Mouse (Mus musculus): ENCODE measurements at regions not wholly inside any gene's neighbourhood (a gene's known extent, or its start where the extent isn't known, plus 50 kb on each side); places are given as distances from the start of the nearest gene placed in this dataset.

GRCm38 (mm10) chr11:8213130-8213529, 451.2 kb downstream of the Tns3 start:
- 96% methylated on average over 3 of the region's 3 CpGs for WGBS
- Histone ChIP-seq H3K4me3 (ENCODE audit: extremely low read depth, insufficient read depth, insufficient read length) (no peak overlapping the region), H3K27ac (ENCODE audit: insufficient read depth, low read length) (no peak overlapping the region), H3K27me3 (ENCODE audit: control insufficient read depth, insufficient read depth, low read length) (no peaks in the 10 kb centered on the region), H3K4me1 (ENCODE audit: control insufficient read depth, insufficient read depth, insufficient read length) (no peaks in the 10 kb centered on the region), H3K36me3 (ENCODE audit: control insufficient read depth, insufficient read depth, low read length) (no peaks in the 10 kb centered on the region)
- DNase-seq (ENCODE audit: low read depth in 1 of 2, low spot score in 2 of 2) = no peak
- TF ChIP-seq POLR2A (IDR thresholded peaks at IDR 0.05; ENCODE audit: low read depth, low read length) (no peak), CTCF (IDR thresholded peaks at IDR 0.05; ENCODE audit: extremely low read depth, insufficient read depth, insufficient read length, insufficient replicate concordance) (no peak)

- no peaks in the 10 kb centered on the region for H3K27me3 ChIP-seq (ENCODE audit: control insufficient read depth, insufficient read depth, low read length)
- 85% methylated on average over 4 of the region's 4 CpGs for WGBS
- no peak for DNase-seq (ENCODE audit: low read depth in 1 of 2, low spot score in 2 of 2)
- H3K27ac ChIP-seq (ENCODE audit: insufficient read depth, low read length) = no peak overlapping the region
- no peaks in the 10 kb centered on the region for H3K36me3 ChIP-seq (ENCODE audit: control insufficient read depth, insufficient read depth, low read length)
- H3K4me3 ChIP-seq (ENCODE audit: extremely low read depth, insufficient read depth, insufficient read length) = no peak overlapping the region
- no peak for TF ChIP-seq POLR2A (IDR thresholded peaks at IDR 0.05; ENCODE audit: low read depth, low read length)
- TF ChIP-seq CTCF (IDR thresholded peaks at IDR 0.05; ENCODE audit: extremely low read depth, insufficient read depth, insufficient read length, insufficient replicate concordance) = no peak
- no peaks in the 10 kb centered on the region for H3K4me1 ChIP-seq (ENCODE audit: control insufficient read depth, insufficient read depth, insufficient read length)
Observed at GRCm38 (mm10) chr11:8212714-8213113, 451.6 kb downstream of the Tns3 start.

DNA sequence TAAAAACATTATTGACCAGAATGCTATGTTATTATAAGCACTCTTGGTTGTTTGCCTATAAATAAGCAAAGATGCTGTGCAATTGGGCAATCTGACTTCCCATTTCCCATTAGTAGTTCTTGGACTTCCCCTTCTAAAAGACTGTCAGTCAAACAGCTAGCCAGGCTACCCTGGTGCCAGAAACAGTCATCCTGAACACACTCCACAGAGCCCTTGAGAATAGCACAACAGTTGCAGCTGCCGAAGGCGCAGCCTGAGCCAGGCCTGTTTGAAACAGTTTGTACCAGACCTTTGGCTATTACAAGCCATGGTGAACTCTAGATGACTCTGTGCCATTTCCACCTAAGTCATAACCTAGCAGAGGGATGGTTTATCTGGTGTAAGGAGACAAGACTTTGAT, 455.3 kb downstream of the Tns3 start:
- Histone ChIP-seq H3K4me1 (ENCODE audit: control insufficient read depth, insufficient read depth, insufficient read length) (no peaks in the 10 kb centered on the region), H3K4me3 (ENCODE audit: extremely low read depth, insufficient read depth, insufficient read length) (no peak overlapping the region), H3K27me3 (ENCODE audit: control insufficient read depth, insufficient read depth, low read length) (no peaks in the 10 kb centered on the region), H3K36me3 (ENCODE audit: control insufficient read depth, insufficient read depth, low read length) (no peaks in the 10 kb centered on the region), H3K27ac (ENCODE audit: insufficient read depth, low read length) (peak overlapping the region; percentile 41; the same call in 1 of the 2 replicates)
- DNase-seq (ENCODE audit: low read depth in 1 of 2, low spot score in 2 of 2) = no peak
- TF ChIP-seq CTCF (IDR thresholded peaks at IDR 0.05; ENCODE audit: extremely low read depth, insufficient read depth, insufficient read length, insufficient replicate concordance) = no peak
- no peak for TF ChIP-seq POLR2A (IDR thresholded peaks at IDR 0.05; ENCODE audit: low read depth, low read length)
- WGBS = 78% methylated on average over 2 of the region's 2 CpGs

GRCm38 (mm10) chr11:8199293-8199692, 465.0 kb downstream of the Tns3 start:
- Histone ChIP-seq H3K4me3 (ENCODE audit: extremely low read depth, insufficient read depth, insufficient read length) (no peak overlapping the region), H3K4me1 (ENCODE audit: control insufficient read depth, insufficient read depth, insufficient read length) (no peaks in the 10 kb centered on the region), H3K27me3 (ENCODE audit: control insufficient read depth, insufficient read depth, low read length) (no peaks in the 10 kb centered on the region), H3K36me3 (ENCODE audit: control insufficient read depth, insufficient read depth, low read length) (no peaks in the 10 kb centered on the region), H3K27ac (ENCODE audit: insufficient read depth, low read length) (no peak overlapping the region)
- 24% methylated on average over 8 of the region's 8 CpGs for WGBS
- no peak for TF ChIP-seq CTCF (IDR thresholded peaks at IDR 0.05; ENCODE audit: extremely low read depth, insufficient read depth, insufficient read length, insufficient replicate concordance)
- TF ChIP-seq POLR2A (IDR thresholded peaks at IDR 0.05; ENCODE audit: low read depth, low read length) = no peak
- no peak for DNase-seq (ENCODE audit: low read depth in 1 of 2, low spot score in 2 of 2)

Measured in spleen, adult 2 months (tissue).